Mouse (Mus musculus): ENCODE measurements around the gene Selplg.

Selplg gene

DNA sequence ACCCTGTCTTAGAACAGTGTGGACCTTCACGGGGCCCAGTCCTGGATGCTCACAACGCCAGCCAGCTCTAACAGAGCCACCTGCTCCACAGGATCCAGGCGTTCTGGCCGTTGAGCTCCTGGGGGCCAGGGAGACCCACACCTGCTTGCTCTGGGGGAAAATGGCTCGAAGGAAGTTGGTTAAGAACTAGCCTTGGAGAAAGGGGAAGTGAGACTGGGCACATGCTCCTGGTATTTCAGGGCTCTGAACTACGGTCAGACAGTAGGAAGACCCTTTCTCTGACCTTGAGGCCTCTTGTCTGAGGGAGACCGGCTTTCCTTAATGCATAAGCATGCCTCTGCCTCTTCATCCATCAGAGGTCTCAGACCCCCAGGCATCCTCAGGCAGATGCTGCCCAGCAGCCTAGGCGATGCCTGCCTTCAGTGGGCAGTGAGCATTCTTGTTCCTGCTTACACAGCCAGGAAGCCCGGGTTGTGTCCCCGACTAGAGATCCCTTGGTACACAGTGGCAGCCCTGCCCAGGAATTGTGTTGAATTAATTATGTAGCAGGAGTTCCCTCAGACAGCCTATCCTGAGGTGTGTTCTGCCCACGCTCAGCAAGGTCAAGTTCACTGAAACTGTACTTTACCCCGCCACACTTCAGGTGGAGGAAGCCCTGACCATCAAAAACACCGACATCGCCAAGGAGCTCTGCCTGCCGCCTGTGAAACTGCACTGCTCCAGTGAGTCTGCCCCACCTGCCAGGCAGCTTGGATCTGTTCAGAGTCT is 56.1 kb downstream of the Selplg start:
- TF ChIP-seq GATA4 (IDR thresholded peaks at IDR 0.05; ENCODE audit: insufficient replicate concordance, low read length): no peak

GRCm38 (mm10) chr5:113775585-113775984 is 56.9 kb downstream of the Selplg start:
- no peak for TF ChIP-seq GATA4 (IDR thresholded peaks at IDR 0.05; ENCODE audit: insufficient replicate concordance, low read length)

- no peak for TF ChIP-seq GATA4 (IDR thresholded peaks at IDR 0.05; ENCODE audit: insufficient replicate concordance, low read length)
Measured at GRCm38 (mm10) chr5:113773664-113774063, 58.8 kb downstream of the Selplg start.

- TF ChIP-seq GATA4 (IDR thresholded peaks at IDR 0.05; ENCODE audit: insufficient replicate concordance, low read length): no peak
Measured at GRCm38 (mm10) chr5:113772905-113773519, 59.4 kb downstream of the Selplg start.

DNA sequence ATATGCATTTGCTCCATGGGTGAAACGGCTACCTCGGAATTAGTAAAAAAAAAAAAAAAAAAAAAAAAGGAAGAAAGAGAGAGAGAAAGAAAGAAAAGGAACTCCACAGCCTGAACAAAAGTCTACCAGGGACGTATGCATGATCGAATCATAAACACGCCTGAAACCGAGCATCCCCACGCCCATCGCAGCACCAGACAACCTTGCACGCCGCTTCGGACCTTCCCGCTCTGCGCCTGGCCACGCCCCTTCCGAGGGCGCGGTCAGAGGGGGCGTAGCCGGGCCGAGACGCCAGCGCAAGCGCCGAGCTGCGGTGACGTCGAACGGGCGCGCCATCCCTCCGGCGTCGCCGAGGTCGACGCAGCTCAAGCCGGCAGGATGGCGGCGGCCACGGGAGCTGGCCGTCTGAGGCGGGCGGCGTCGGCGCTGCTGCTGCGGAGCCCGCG is 60.0 kb downstream of the Selplg start, which contains the start of the genes Sart3 and Iscu:
Gene Sart3 (minus strand): TSS at position 61 of the 446 bp plus-strand sequence.
Gene Iscu (plus strand): TSS at position 299 of the 446 bp plus-strand sequence.
- peak; percentile 14; the same call in 1 of the 2 replicates for TF ChIP-seq GATA4 (IDR thresholded peaks at IDR 0.05; ENCODE audit: insufficient replicate concordance, low read length)

- TF ChIP-seq GATA4 (IDR thresholded peaks at IDR 0.05; ENCODE audit: insufficient replicate concordance, low read length): no peak
Measured at GRCm38 (mm10) chr5:113771213-113772162, 61.0 kb downstream of the Selplg start.

DNA sequence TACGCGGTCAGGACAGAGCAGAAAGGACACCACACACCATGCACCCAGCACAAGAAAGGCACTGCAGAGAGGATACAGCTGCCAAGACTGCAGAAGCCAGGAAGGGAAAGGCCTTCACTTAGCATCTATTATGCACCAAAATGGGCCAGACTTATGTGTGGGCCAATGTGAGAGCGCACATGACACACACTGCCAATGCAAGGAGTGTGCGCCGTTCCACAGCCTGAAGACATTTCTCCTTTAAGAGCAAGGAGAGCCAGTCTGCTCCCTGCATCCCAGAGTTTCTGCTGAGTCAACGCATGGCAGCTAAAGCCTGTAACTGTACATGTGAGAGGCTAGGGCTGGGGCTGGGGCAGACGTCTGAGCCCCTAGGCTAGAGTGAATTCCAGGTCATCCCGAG is 63.6 kb downstream of the Selplg start:
- no peak for TF ChIP-seq GATA4 (IDR thresholded peaks at IDR 0.05; ENCODE audit: insufficient replicate concordance, low read length)
